Mouse (Mus musculus): ENCODE measurements at regions not wholly inside any gene's neighbourhood (a gene's known extent, or its start where the extent isn't known, plus 50 kb on each side); places are given as distances from the start of the nearest gene placed in this dataset.

- TF ChIP-seq CTCF (IDR thresholded peaks at IDR 0.05; ENCODE audit: borderline replicate concordance, control insufficient read depth, extremely low read depth, insufficient read depth, low read length, poor library complexity), result no peak
- TF ChIP-seq POLR2A (IDR thresholded peaks at IDR 0.05; ENCODE audit: control insufficient read depth, extremely low read depth, insufficient read depth, low read length, poor library complexity), result no peak
These were observed 250.9 kb upstream of the Trpc7 start for GRCm38 (mm10) chr13:57146708-57147107.
